ENCODE assay signal across 9 mouse cellular contexts in genomic region chr8:48740147-48740881, GRCm38 (mm10).
DNase-seq lines count a peak whose midpoint lies in the region; ATAC-seq lines count a peak whose summit lies in the region.
"Had no signal": no experiment of that assay in that cellular context is flagged by ENCODE, and none has a peak within 500 bp of the region (broad histone marks: within the 10 kb centered on the region; RNA-seq: fewer than 3 reads in every experiment).

No protein-coding gene starts in this region.

- 60% methylated on average over 23 of the region's 23 CpGs for WGBS in heart, embryonic 16.5 days
- 46% methylated on average over 23 of the region's 23 CpGs for WGBS in embryonic facial prominence, embryonic 15.5 days

- H3K36me3 ChIP-seq in heart, embryonic 16.5 days (ENCODE audit: control insufficient read depth, insufficient read depth): no peaks in the 10 kb centered on the region
- no peaks in the 10 kb centered on the region for H3K36me3 ChIP-seq in embryonic facial prominence, embryonic 15.5 days

- no peak overlapping the region for H3K4me3 ChIP-seq in heart, embryonic 16.5 days (ENCODE audit: low read length)
- peak overlapping the region; percentile 26 for H3K4me3 ChIP-seq in embryonic facial prominence, embryonic 15.5 days (replicated peaks)
- H3K4me3 ChIP-seq: erythroblast, embryonic 14.5 days had no signal

- no peaks in the 10 kb centered on the region for H3K4me1 ChIP-seq in heart, embryonic 16.5 days (ENCODE audit: control insufficient read depth, insufficient read depth, low read length)
- H3K4me1 ChIP-seq in embryonic facial prominence, embryonic 15.5 days: 0 out of 2 replicates have a peak, but pooled peaks cover 10% of the 10 kb centered on the region

- no peak overlapping the region for H3K27ac ChIP-seq in heart, embryonic 16.5 days (ENCODE audit: low read length)
- 0 out of 2 replicates have a peak overlapping the region, but pooled peaks have one; percentile 1 for H3K27ac ChIP-seq in embryonic facial prominence, embryonic 15.5 days (replicated peaks)

- no peak for ATAC-seq in heart, embryonic 16.5 days (replicated peaks; ENCODE audit: extremely low read depth, insufficient read depth, low FRiP score)
- ATAC-seq in embryonic facial prominence, embryonic 15.5 days (ENCODE audit: insufficient number of reproducible peaks, low FRiP score, low TSS enrichment, low read depth): no peak
- no peak for ATAC-seq in erythroid progenitor cell, adult 5-6 weeks (replicated peaks; ENCODE audit: low FRiP score, poor library complexity, severe bottlenecking)

- H3K27me3 ChIP-seq in heart, embryonic 16.5 days (ENCODE audit: control insufficient read depth, insufficient read depth, low read length): no peaks in the 10 kb centered on the region; the same call in 1 of the 2 replicates
- no peaks in the 10 kb centered on the region for H3K27me3 ChIP-seq in embryonic facial prominence, embryonic 15.5 days

- H3K9me3 ChIP-seq in heart, embryonic 16.5 days (replicated peaks; ENCODE audit: control insufficient read depth, low read length): no peaks in the 10 kb centered on the region
- no peaks in the 10 kb centered on the region for H3K9me3 ChIP-seq in embryonic facial prominence, embryonic 15.5 days (replicated peaks)

- H3K9ac ChIP-seq in heart, embryonic 16.5 days (ENCODE audit: low read length): no peak overlapping the region
- no peak overlapping the region for H3K9ac ChIP-seq in embryonic facial prominence, embryonic 15.5 days

- no peak for DNase-seq in heart, postnatal 4 days
- peak; percentile 24 to 35 for DNase-seq in layer of hippocampus, postnatal 10 days (ENCODE audit: low spot score in 2 of 2)
- DNase-seq in retina, embryonic 14.5 days (ENCODE audit: low spot score): peak; percentile 47
- no peak for DNase-seq in spleen, postnatal 10 days (ENCODE audit: low spot score in 2 of 2)
- DNase-seq in cerebellum, adult 8-10 months: no peak

- H3K4me2 ChIP-seq in heart, embryonic 16.5 days (ENCODE audit: low read depth, low read length): peak overlapping the region; percentile 17; the same call in 1 of the 2 replicates
- H3K4me2 ChIP-seq in embryonic facial prominence, embryonic 15.5 days (replicated peaks): peak overlapping the region; percentile 46

Comparison
In these comparisons a context has a peak if more than half of its experiments do, and no peak if none do; other contexts are left out.
1. DNase-seq: peak in layer of hippocampus, postnatal 10 days (2 of 2) and retina, embryonic 14.5 days (single experiment); none in heart, postnatal 4 days (single experiment), spleen, postnatal 10 days (0 of 2) and cerebellum, adult 8-10 months (single experiment).